Mouse (Mus musculus) lung, postnatal 0 days (tissue): Measurements from ENCODE around the gene Gys1.

Experiments used
- CTCF ChIP-seq: IDR thresholded peaks from 2 replicates; pipeline ENCODE4 v1.5.1; 2016; ENCODE audit warnings: antibody characterized with exemption, mild to moderate bottlenecking
- EP300 ChIP-seq: IDR thresholded peaks from 2 replicates; pipeline ENCODE4 v1.6.1; 2016; ENCODE audit warnings: antibody characterized with exemption, mild to moderate bottlenecking, control low read depth

DNA sequence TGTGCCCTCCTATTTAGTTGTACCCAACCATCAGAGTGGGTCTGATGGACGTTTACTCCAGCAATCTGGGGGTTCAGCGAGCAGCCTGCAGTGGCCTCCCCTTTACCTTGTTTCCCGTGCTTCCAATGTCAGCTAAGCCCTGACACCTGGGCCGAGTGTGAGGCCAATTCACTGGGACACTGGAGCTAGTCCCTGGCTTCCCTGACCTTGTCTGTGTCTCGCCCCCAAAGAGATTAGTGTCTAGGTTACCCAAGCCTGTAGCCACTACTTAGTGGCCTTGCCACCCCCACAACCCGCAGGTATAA, 14.1 kb upstream of the Gys1 start, which contains the start of gene Lhb:
- no peak for TF ChIP-seq CTCF
- no peak for TF ChIP-seq EP300
